Mouse (Mus musculus) spleen, postnatal 10 days (tissue): ENCODE results near the gene Dao.

Source experiments
- DNase-seq, 2 experiments: peaks; one replicate each; pipeline ENCODE4 v3.0.0; 2021 to 2022; ENCODE audit warnings: low spot score in 2 of 2

The Dao gene

GRCm38 (mm10) chr5:113983541-113983940 lies 20.0 kb upstream of the Dao start:
- peak in 1 of 2 experiments; percentile 46 for DNase-seq

GRCm38 (mm10) chr5:113984025-113984740 lies 19.3 kb upstream of the Dao start:
- DNase-seq = peak; percentile 54 to 67

- DNase-seq = peak in 1 of 2 experiments; percentile 39
Measured at GRCm38 (mm10) chr5:113985737-113986136, 17.8 kb upstream of the Dao start.

GRCm38 (mm10) chr5:113986182-113986961 lies 17.1 kb upstream of the Dao start:
- peak in 1 of 2 experiments; percentile 48 for DNase-seq

GRCm38 (mm10) chr5:113989437-113990024 lies 14.0 kb upstream of the Dao start:
- peak; percentile 71 to 85 for DNase-seq

- peak in 1 of 2 experiments; percentile 64 for DNase-seq
Measured at GRCm38 (mm10) chr5:113990593-113990992, 12.9 kb upstream of the Dao start.

GRCm38 (mm10) chr5:113991141-113991540 lies 12.4 kb upstream of the Dao start:
- no peak for DNase-seq

- peak; percentile 62 to 90 for DNase-seq
Measured at GRCm38 (mm10) chr5:113992339-113992831, 11.1 kb upstream of the Dao start.

- peak; percentile 61 to 69 for DNase-seq
Measured at GRCm38 (mm10) chr5:113993031-113993486, 10.4 kb upstream of the Dao start.

GRCm38 (mm10) chr5:113993487-113994465 lies 9.7 kb upstream of the Dao start, which contains the start of gene Ssh1:
Ssh1 (minus strand) TSS chr5:113993894.
- DNase-seq = peak; percentile 82 to 87

- no peak for DNase-seq
Measured at GRCm38 (mm10) chr5:113996458-113996857, 7.0 kb upstream of the Dao start.

- peak in 1 of 2 experiments; percentile 47 for DNase-seq
Measured at GRCm38 (mm10) chr5:113999382-113999781, 4.1 kb upstream of the Dao start.

GRCm38 (mm10) chr5:114004573-114004972 lies 1.1 kb downstream of the Dao start:
- DNase-seq = no peak

GRCm38 (mm10) chr5:114005100-114005499 lies 1.6 kb downstream of the Dao start:
- no peak for DNase-seq

- DNase-seq = no peak
Measured at GRCm38 (mm10) chr5:114006974-114007373, 3.5 kb downstream of the Dao start.

GRCm38 (mm10) chr5:114007753-114008453 lies 4.4 kb downstream of the Dao start:
- DNase-seq = no peak

GRCm38 (mm10) chr5:114009049-114009448 lies 5.5 kb downstream of the Dao start:
- DNase-seq = no peak

- DNase-seq = peak in 1 of 2 experiments; percentile 50
Measured at GRCm38 (mm10) chr5:114015121-114015520, 11.6 kb downstream of the Dao start.

- no peak for DNase-seq
Measured at GRCm38 (mm10) chr5:114024390-114024789, 20.9 kb downstream of the Dao start.

- DNase-seq = no peak
Measured at GRCm38 (mm10) chr5:114024885-114025284, 21.4 kb downstream of the Dao start.
